Comparison of ENCODE assay signal across 14 mouse cellular contexts in the genomic region with DNA sequence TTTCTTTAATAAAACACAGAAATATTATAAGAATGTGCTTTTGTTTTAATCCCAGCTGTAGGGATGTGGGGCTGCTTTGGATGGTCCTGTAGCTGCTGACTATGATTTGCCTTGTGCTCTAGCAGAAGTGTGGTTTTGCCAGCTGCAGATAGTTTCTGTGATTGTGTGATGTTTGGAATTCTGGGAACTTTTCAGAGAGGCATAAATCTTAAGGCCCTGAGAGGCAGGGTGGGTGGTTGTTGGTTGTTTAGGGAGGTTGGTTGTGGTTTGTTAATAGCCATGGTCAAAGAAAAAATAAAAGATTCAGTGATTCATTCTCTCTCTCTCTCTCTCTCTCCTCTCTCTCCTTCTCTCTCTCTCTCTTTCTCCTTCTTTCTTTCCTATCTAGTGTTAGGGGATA.
"Had no signal": no experiment of that assay in that cellular context is flagged by ENCODE, and none has a peak within 500 bp of the region (broad histone marks: within the 10 kb centered on the region; RNA-seq: fewer than 3 reads in every experiment).

No protein-coding gene starts in this region.

- H3K4me1 ChIP-seq: neural tube, embryonic 12.5 days had no signal

- H3K4me3 ChIP-seq: midbrain, embryonic 10.5 days; midbrain, embryonic 12.5 days; neural tube, embryonic 12.5 days; stomach, embryonic 15.5 days had no signal

- H3K27ac ChIP-seq: midbrain, embryonic 10.5 days; midbrain, embryonic 12.5 days; neural tube, embryonic 12.5 days; stomach, embryonic 15.5 days; stomach, postnatal 0 days had no signal

- H3K36me3 ChIP-seq: midbrain, embryonic 12.5 days; neural tube, embryonic 12.5 days; stomach, embryonic 15.5 days had no signal

- DNase-seq: lung, adult 18-20 months; lung, embryonic 14.5 days; lung, postnatal 10 days; lung, postnatal 4 days; midbrain, embryonic 14.5 days; right cerebral cortex, postnatal 14 days; thymus, adult 18-20 months; thymus, postnatal 25 days; thymus, postnatal 4 days had no signal

- H3K27me3 ChIP-seq: midbrain, embryonic 12.5 days; neural tube, embryonic 12.5 days; stomach, embryonic 15.5 days had no signal
